Mouse (Mus musculus) liver, postnatal 0 days (tissue): ENCODE results near the gene Clip2.

ENCODE experiments used
- CTCF ChIP-seq: sonication (generic); IDR thresholded peaks from 2 replicates; pipeline ENCODE4 v1.5.1; 2016; ENCODE audit warnings: antibody characterized with exemption, low read depth
- EP300 ChIP-seq: IDR thresholded peaks from 2 replicates; pipeline ENCODE4 v1.6.1; 2016; ENCODE audit warnings: antibody characterized with exemption, low read depth, mild to moderate bottlenecking

- TF ChIP-seq CTCF (peak; percentile 51), EP300 (no peak)
Observed at GRCm38 (mm10) chr5:134545242-134545629, 7.0 kb downstream of the Clip2 start.
